Mouse (Mus musculus) kidney, adult 2 months (tissue): ENCODE data around the gene Plxdc2. TPM values are rescaled to one million over a fixed set of nuclear protein-coding genes. Genes with fewer than 3 reads are reported as not detected.

Source experiments
- DNase-seq: peaks from one replicate; pipeline ENCODE4 v3.0.0; 2021
- H3K27ac ChIP-seq: fragments of 200-500 bp; 2 replicates; pipeline ENCODE4 v1.5.1; 2012; ENCODE audit warnings: low read depth, low read length, control low read depth, inconsistent platforms; ENCODE audit not compliant: insufficient read depth
- H3K27me3 ChIP-seq: fragments of 200-500 bp; replicated peaks from 2 replicates; pipeline ENCODE4 v1.6.1; 2012; ENCODE audit warnings: mild to moderate bottlenecking, moderate library complexity, low read length, inconsistent platforms; ENCODE audit not compliant: control insufficient read depth, insufficient read depth
- H3K36me3 ChIP-seq: fragments of 200-500 bp; 2 replicates; pipeline ENCODE4 v1.6.1; 2012; ENCODE audit warnings: mild to moderate bottlenecking, moderate library complexity, low read length, inconsistent platforms; ENCODE audit not compliant: control insufficient read depth, insufficient read depth
- H3K4me1 ChIP-seq: fragments of 200-500 bp; 2 replicates; pipeline ENCODE4 v1.6.1; 2011; ENCODE audit warnings: low read length; ENCODE audit not compliant: control insufficient read depth, insufficient read depth
- H3K4me3 ChIP-seq: fragments of 200-500 bp; 2 replicates; pipeline ENCODE4 v1.5.1; 2011; ENCODE audit warnings: mild to moderate bottlenecking, low read depth, low read length, control low read depth; ENCODE audit not compliant: insufficient read depth
- CTCF ChIP-seq: fragments of 200-500 bp; conservative IDR thresholded peaks from 2 replicates; pipeline ENCODE4 v1.5.1; 2011; ENCODE audit warnings: low read depth, mild to moderate bottlenecking, control low read depth, low read length, moderate library complexity, mixed read lengths; ENCODE audit not compliant: insufficient read depth, insufficient read length
- POLR2A ChIP-seq: fragments of 200-500 bp; IDR thresholded peaks from one replicate; pipeline ENCODE4 v1.6.1; 2011; ENCODE audit warnings: low read depth, low read length, control low read depth
- WGBS: fragments of 180-500 bp; shearing (Covaris S2); methylation state at CpG from one replicate; pipeline ENCODE4 v1.1.7; 2018; 5-methylcytosine and 5-hydroxymethylcytosine counted together
- polyA plus RNA-seq: library from polyadenylated mRNA; depleted of rRNA; stranded (reverse); fragments of >200 nt; gene quantifications from 2 replicates; pipeline ENCODE4 v1.2.3, GENCODE M21; 2012

The Plxdc2 gene
- polyA plus RNA-seq, 1 experiment, result 34.3 TPM

GRCm38 (mm10) chr2:16356921-16357837 is 1.1 kb downstream of the Plxdc2 start:
- H3K4me3 ChIP-seq, result peak overlapping the region; percentile 82
- peak; percentile 71 for DNase-seq
- H3K27ac ChIP-seq, result peak overlapping the region; percentile 95
- H3K36me3 ChIP-seq, result no peaks in the 10 kb centered on the region
- H3K27me3 ChIP-seq, result no peaks in the 10 kb centered on the region; the same call in 1 of the 2 replicates
- 6% methylated on average over 33 of the region's 33 CpGs for WGBS
- peaks cover 10% of the 10 kb centered on the region for H3K4me1 ChIP-seq
- no peak; the same call in 1 of the 2 replicates for TF ChIP-seq CTCF
- no peak for TF ChIP-seq POLR2A

GRCm38 (mm10) chr2:16357946-16358345 is 1.8 kb downstream of the Plxdc2 start:
- H3K4me1 ChIP-seq, result peaks cover 12% of the 10 kb centered on the region
- no peaks in the 10 kb centered on the region; the same call in 1 of the 2 replicates for H3K27me3 ChIP-seq
- WGBS, result 30% methylated on average over 1 of the region's 1 CpGs
- DNase-seq, result peak; percentile 66
- TF ChIP-seq CTCF, result no peak
- TF ChIP-seq POLR2A, result no peak
- peak overlapping the region; percentile 82 for H3K4me3 ChIP-seq
- H3K27ac ChIP-seq, result peak overlapping the region; percentile 95
- no peaks in the 10 kb centered on the region for H3K36me3 ChIP-seq

- H3K4me3 ChIP-seq, result peak overlapping the region; percentile 11; the same call in 1 of the 2 replicates
- TF ChIP-seq CTCF (no peak), POLR2A (no peak)
- 18% methylated on average over 3 of the region's 3 CpGs for WGBS
- H3K27me3 ChIP-seq, result no peaks in the 10 kb centered on the region; the same call in 1 of the 2 replicates
- peak; percentile 78 for DNase-seq
- peaks cover 12% of the 10 kb centered on the region for H3K4me1 ChIP-seq
- H3K27ac ChIP-seq, result no peak overlapping the region
- H3K36me3 ChIP-seq, result no peaks in the 10 kb centered on the region
Observed at GRCm38 (mm10) chr2:16359341-16359928, 3.3 kb downstream of the Plxdc2 start.

GRCm38 (mm10) chr2:16364749-16365148 is 8.6 kb downstream of the Plxdc2 start:
- peaks cover 12% of the 10 kb centered on the region for H3K4me1 ChIP-seq
- no peaks in the 10 kb centered on the region; the same call in 1 of the 2 replicates for H3K27me3 ChIP-seq
- H3K27ac ChIP-seq, result no peak overlapping the region
- no peaks in the 10 kb centered on the region for H3K36me3 ChIP-seq
- 49% methylated on average over 1 of the region's 1 CpGs for WGBS
- H3K4me3 ChIP-seq, result no peak overlapping the region
- no peak for DNase-seq
- TF ChIP-seq POLR2A, result no peak
- no peak for TF ChIP-seq CTCF

GRCm38 (mm10) chr2:16365830-16366401 is 9.8 kb downstream of the Plxdc2 start:
- 46% methylated on average over 4 of the region's 4 CpGs for WGBS
- Histone ChIP-seq H3K4me1 (peaks cover 8% of the 10 kb centered on the region), H3K4me3 (no peak overlapping the region), H3K36me3 (no peaks in the 10 kb centered on the region), H3K27ac (peak overlapping the region; percentile 10; the same call in 1 of the 2 replicates), H3K27me3 (no peaks in the 10 kb centered on the region; the same call in 1 of the 2 replicates)
- DNase-seq, result peak; percentile 20
- TF ChIP-seq CTCF, result no peak
- no peak for TF ChIP-seq POLR2A

- Histone ChIP-seq H3K4me3 (no peak overlapping the region), H3K27ac (no peak overlapping the region), H3K4me1 (peaks cover 10% of the 10 kb centered on the region), H3K36me3 (no peaks in the 10 kb centered on the region), H3K27me3 (no peaks in the 10 kb centered on the region)
- 98% methylated on average over 1 of the region's 1 CpGs for WGBS
- no peak for DNase-seq
- TF ChIP-seq CTCF, result no peak
- no peak for TF ChIP-seq POLR2A
Observed at GRCm38 (mm10) chr2:16370419-16370818, 14.3 kb downstream of the Plxdc2 start.

GRCm38 (mm10) chr2:16374288-16374687 is 18.2 kb downstream of the Plxdc2 start:
- TF ChIP-seq POLR2A (no peak), CTCF (no peak)
- H3K27me3 ChIP-seq, result no peaks in the 10 kb centered on the region
- H3K4me3 ChIP-seq, result no peak overlapping the region
- H3K27ac ChIP-seq, result peak overlapping the region; percentile 41
- peaks cover 10% of the 10 kb centered on the region for H3K4me1 ChIP-seq
- no peaks in the 10 kb centered on the region for H3K36me3 ChIP-seq
- DNase-seq, result peak; percentile 18
